Mouse (Mus musculus) lung, adult 2 months (tissue): ENCODE data around the gene Tarbp1.

ENCODE experiments used
- CTCF ChIP-seq: fragments of 200-500 bp; IDR thresholded peaks from 2 replicates; pipeline ENCODE4 v1.5.1; 2011; ENCODE audit warnings: mild to moderate bottlenecking, low read length, control low read depth; ENCODE audit not compliant: insufficient read depth
- POLR2A ChIP-seq: fragments of 200-500 bp; IDR thresholded peaks from 2 replicates; pipeline ENCODE4 v1.6.1; 2011; ENCODE audit warnings: low read depth, mild to moderate bottlenecking, control low read depth, low read length, borderline replicate concordance; ENCODE audit errors: extremely low read depth

DNA sequence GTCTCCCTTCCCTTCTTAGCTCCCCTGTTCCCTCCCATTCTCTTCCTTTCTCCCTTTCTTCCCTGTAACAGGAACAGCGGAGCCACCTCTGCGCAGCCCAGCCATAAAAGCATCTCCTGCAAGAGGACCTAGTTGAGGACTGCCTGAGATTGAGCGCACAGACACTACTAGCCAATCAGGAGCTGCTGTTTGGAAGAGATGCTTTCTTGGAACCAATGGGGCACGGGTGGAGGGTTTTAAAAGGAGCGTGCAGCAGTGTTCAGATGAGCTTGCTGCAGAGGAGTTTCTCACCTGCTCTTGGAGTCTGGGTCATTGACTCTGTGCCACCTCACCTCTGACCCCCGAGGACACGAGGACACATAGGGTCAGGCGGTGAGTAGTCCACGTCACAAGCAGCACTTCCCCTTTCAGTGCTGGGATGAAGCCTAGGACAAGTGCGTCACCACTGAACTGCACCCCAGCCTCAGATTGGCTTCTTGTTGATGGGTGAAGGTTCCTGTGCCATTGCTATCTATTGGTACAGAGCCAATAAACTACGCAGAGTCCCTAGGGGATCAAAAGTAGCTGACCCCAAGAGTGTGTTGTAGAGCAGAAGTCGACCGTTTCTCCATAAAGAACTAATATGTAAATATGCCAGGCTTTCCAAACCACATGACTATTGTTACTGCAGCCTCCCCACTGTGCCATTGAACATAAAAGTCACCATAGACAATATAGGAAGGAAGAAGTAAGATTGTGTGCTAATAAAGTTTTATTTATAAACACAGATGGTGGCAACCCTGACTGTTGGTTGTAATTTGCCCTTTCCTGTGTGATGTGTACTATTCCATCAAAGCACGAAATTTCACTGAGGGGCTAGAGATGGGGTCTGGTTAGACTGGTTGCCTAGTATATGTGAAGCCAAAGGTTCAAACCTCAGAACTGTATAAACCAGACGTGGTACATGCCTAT is 19.6 kb upstream of the Tarbp1 start:
- TF ChIP-seq CTCF: no peak
- no peak for TF ChIP-seq POLR2A
